Mouse (Mus musculus) thymus, postnatal 36 days (tissue): ENCODE results near the gene Mroh9.

Experiments
- DNase-seq, 2 experiments: peaks; one replicate each; pipeline ENCODE4 v3.0.0; 2022; ENCODE audit warnings: mixed read lengths in 2 of 2

The Mroh9 gene

GRCm38 (mm10) chr1:163085570-163085969 is at the start of gene Mroh9:
Gene Mroh9 (minus strand): TSS chr1:163085670.
- DNase-seq: no peak

- DNase-seq: no peak
These were observed 44.5 kb upstream of the Mroh9 start for GRCm38 (mm10) chr1:163129976-163130375.

DNA sequence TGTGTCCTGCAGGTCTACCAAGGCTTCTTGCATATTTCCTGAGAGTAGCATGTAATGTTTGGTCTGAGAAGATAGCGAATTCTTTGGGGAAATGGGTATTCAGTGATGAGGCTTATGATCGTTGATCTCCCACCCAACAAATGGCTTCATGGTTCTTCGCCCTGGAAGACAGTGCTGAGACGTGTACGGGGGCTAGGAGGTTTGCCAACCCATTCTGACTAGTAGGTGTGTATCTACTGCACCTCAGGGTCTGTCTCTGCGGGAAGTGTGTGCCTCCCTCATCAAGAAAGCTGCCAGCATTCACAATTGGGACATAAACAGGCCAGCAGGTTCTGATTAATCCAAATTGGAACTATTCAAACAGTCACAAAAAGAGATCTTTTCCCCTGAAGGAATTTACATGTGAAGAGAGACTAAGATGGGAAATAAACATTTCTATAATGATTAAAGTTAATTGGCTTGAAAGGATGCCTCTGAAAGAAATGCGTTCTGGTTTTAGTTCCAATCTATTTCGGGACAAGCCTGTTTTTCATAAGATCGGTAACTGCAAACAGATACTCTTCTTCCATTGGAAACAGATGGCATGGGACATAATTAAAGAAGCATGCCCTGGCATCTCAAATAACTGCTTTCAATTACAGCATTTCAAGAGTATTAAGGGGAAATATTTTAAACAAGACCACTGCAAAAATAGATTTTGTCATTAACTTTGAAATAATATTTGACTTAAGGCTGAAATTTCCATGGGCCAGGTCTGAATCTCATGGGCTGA is 43.8 kb upstream of the Mroh9 start:
- DNase-seq: no peak

- no peak for DNase-seq
These were observed 40.9 kb upstream of the Mroh9 start for GRCm38 (mm10) chr1:163126175-163126881.

DNA sequence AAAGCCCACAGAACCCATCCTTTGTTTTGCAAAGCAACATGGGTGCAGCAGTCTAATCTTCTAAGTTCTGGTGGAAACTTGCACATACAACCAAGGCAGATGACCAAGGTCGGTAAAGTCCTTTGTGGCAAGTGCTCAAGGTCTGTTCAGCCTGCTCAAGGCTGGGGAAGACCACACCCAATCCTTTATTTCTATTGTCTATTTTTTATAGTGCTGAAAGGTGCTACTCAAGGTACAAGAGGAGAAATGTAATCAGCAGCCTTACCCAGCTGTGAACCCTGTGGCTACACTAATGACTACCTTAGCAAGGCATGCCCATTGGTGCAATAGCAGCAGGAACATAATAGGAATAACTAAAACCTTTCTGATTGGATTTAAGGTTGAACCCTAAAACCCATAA is 36.9 kb upstream of the Mroh9 start:
- DNase-seq: no peak

- DNase-seq: no peak
These were observed 28.1 kb upstream of the Mroh9 start for GRCm38 (mm10) chr1:163113461-163114174.

DNA sequence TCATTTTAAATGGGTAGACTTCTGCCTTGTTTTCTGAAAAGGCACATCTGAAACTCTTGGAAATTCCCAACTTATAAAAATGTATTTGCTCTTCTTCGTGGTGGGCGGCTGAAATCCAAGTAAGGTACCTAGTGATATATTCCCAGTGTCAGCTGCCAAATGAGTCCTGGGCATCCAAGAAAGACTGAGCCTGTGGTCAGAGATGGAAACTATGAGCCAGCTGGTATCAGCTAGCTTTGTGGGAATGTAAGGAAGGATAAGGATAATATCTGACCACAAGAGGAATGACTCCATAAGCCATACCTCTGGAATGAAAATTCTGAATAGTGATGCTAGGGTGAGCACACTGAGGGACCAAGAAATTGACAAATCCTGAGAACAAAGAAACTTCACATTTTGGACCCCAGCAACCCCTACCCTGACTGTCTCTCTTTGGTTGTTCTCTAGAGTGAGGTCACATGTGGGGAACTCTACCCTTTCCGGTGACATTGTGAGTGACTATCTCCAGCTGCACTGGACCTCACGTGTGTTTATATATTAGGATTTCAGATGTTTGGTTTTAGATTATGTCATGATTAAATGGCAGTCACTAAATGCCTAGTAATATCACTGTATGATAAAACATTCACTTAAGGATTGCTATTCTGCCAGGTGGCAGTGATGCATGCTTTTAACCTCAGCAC is 27.2 kb upstream of the Mroh9 start:
- DNase-seq: no peak

GRCm38 (mm10) chr1:163104960-163105359 is 19.5 kb upstream of the Mroh9 start:
- no peak for DNase-seq

GRCm38 (mm10) chr1:163091438-163092155 is 6.1 kb upstream of the Mroh9 start:
- DNase-seq: no peak

DNA sequence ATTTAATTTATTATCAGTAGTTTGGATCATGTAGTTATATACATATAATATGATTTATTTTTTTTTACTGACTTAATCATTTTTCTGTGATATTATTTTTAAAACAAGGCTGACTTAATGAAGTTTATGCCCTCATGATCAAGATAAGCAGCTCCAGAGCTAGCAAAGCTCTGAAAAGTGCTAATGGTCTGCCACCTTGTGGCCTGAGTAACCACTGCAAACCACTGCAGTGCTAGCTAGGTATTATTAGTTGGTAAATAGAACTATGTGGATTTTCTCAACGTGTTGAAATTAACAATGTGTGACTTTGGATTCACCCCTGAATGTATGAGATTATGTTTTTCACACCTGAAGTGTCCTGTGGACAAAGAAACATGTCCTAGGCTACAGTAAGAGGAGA is 15.0 kb downstream of the Mroh9 start:
- no peak for DNase-seq

- no peak for DNase-seq
These were observed 25.1 kb downstream of the Mroh9 start for GRCm38 (mm10) chr1:163060381-163060780.

GRCm38 (mm10) chr1:163057363-163057762 is 28.1 kb downstream of the Mroh9 start:
- no peak for DNase-seq

DNA sequence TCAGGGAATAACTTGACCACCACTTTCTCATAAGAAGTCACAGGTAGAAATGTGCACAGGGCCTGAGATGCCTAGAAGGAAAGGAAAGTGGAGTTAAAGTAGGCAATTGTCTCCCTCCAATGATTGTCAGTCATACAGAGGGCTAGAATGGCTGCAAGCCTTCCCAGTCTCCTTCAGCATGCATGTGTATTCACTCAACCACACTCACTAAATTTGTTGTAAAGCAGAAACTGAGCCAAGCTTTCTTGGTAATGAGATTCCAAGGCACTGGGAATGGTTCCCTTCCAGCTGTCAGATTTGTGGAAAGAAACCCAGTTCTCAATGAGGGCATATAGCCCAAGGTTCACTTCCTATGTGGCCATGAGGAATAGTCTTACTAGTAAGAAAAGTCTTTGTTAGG is 29.8 kb downstream of the Mroh9 start:
- no peak for DNase-seq

DNA sequence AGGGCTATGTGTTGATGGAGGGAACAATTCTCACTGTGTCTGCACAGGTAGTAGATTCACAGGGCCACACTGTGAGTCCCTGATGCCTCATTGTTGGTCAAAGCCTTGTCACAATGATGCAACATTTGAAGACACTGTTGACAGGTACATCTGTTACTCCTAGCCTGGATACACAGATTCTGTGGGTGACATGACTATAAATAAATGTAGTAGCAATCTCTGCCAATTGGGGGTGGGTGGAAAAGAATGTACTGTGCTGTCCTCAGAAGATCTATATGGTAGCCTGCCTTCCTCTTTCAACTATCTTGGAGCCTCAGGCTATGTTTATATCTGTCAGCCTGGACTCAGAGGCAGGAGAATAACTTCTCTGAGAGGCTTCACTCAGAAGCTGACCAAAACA is 62.4 kb downstream of the Mroh9 start:
- DNase-seq: no peak

GRCm38 (mm10) chr1:163009220-163009619 is 76.2 kb downstream of the Mroh9 start:
- no peak for DNase-seq

DNA sequence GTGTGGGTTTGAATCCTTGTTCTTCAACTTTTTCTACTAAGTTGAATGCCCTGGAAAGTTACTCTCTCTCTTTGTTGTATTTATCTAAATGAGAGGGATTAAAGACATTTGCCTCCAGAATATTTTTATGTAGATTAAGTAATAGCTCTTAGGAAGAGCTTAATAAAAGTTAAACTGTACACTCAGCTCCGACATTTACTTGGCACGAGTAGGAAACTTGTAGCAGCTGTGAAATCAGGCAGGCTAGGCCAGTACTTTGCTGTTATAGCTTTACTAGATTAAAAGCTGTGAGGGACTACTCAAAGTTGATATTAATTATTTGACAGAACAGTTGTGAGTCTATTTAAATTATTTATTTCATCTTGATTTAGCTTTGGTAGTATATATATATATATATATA is 82.0 kb downstream of the Mroh9 start:
- DNase-seq: no peak

DNA sequence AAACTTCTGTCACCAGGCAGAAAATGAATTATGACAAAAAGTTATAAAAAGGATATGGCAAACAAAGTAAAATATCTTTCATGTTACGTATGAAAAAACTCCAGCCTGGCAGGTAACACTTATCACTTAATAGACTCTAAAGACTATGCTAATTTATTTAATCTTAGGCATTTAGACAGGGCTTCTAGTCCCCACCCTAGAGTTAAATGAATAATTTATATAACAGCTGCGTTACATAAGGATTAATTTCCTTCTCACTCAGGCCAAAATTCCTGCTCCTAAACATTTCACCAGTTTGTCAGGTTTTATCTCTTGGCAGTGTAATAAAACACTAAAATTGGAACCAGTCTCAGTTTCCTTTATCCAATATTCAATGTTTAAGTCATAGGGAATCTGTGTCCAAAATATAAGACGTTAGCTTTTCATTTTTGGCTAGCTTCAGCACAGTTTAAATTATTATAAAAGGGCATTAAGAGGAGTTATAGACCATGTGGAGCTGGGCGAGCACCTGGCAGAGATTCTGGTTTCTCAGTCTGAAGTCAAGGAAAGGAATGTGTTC is 84.1 kb downstream of the Mroh9 start:
- DNase-seq: no peak

GRCm38 (mm10) chr1:162987546-162987945 is 97.9 kb downstream of the Mroh9 start:
- DNase-seq: no peak

GRCm38 (mm10) chr1:162986777-162987176 is 98.7 kb downstream of the Mroh9 start:
- DNase-seq: no peak

DNA sequence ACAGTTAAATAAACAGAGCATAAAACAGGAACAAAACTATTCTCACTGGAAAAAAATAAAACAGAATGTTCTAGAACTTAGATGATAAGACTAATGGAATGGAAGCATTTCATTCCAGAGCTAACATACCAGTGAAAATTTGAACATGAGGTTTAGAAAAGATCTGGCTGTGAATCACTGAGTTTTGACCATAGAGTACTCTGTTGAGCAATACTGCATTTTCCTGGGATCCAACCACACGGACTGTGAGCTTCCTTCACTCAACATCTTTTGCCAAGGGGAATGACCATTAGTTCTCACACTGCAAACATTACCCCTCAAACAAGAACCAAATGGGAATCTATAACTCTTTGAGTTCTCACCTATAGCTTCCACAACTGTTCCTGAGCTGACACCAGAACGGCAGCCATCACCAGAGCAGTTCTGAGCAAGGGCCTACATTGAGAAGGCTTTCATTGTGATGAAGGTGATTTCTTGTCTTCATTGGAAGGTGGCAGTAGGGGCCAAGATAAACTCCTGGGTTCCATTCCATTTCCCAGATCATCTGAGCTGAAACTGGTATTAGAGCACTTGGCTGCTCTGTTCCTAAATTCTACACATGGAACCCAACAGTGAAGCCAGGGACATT is 99.2 kb downstream of the Mroh9 start:
- DNase-seq: no peak

- no peak for DNase-seq
These were observed 101.0 kb downstream of the Mroh9 start, which contains the start of gene Fmo3 for GRCm38 (mm10) chr1:162984428-162984827. Gene Fmo3 (minus strand): TSS chr1:162984528.
